Mouse (Mus musculus): ENCODE results near the gene Snx4. TPM values are rescaled to one million over a fixed set of nuclear protein-coding genes. Genes with fewer than 3 reads are reported as not detected.

Snx4 gene
- polyA plus RNA-seq, 1 experiment from 2014 or later = 21.8 TPM

- no peak overlapping the region for H3K27ac ChIP-seq (replicated peaks)
- 47% methylated on average over 3 of the region's 3 CpGs for WGBS (ENCODE audit: insufficient replicate concordance)
- H3K4me1 ChIP-seq (replicated peaks) = peaks cover 7% of the 10 kb centered on the region; the same call in 1 of the 2 replicates
- no peak overlapping the region for H3K9ac ChIP-seq
- no peak overlapping the region for H3K4me3 ChIP-seq (replicated peaks)
- ATAC-seq (ENCODE audit: insufficient read depth) = no peak
- no peaks in the 10 kb centered on the region for H3K9me3 ChIP-seq (replicated peaks)
- no peaks in the 10 kb centered on the region for H3K27me3 ChIP-seq
- no peaks in the 10 kb centered on the region for H3K36me3 ChIP-seq (replicated peaks)
- H3K4me2 ChIP-seq = no peak overlapping the region
Observed at GRCm38 (mm10) chr16:33317646-33318045, 66.4 kb downstream of the Snx4 start.

- Histone ChIP-seq H3K4me3 (replicated peaks) (no peak overlapping the region), H3K9ac (no peak overlapping the region), H3K27me3 (no peaks in the 10 kb centered on the region), H3K4me2 (no peak overlapping the region), H3K4me1 (replicated peaks) (peaks cover 7% of the 10 kb centered on the region; the same call in 1 of the 2 replicates), H3K36me3 (replicated peaks) (no peaks in the 10 kb centered on the region), H3K9me3 (replicated peaks) (no peaks in the 10 kb centered on the region), H3K27ac (replicated peaks) (no peak overlapping the region)
- 72% methylated on average over 7 of the region's 7 CpGs for WGBS (ENCODE audit: insufficient replicate concordance)
- ATAC-seq (ENCODE audit: insufficient read depth) = no peak
Observed at GRCm38 (mm10) chr16:33318059-33318458, 66.8 kb downstream of the Snx4 start.

GRCm38 (mm10) chr16:33325704-33326455 lies 74.6 kb downstream of the Snx4 start:
- no peak for ATAC-seq (ENCODE audit: insufficient read depth)

GRCm38 (mm10) chr16:33326589-33326988 lies 75.3 kb downstream of the Snx4 start:
- no peak for ATAC-seq (ENCODE audit: insufficient read depth)
- H3K4me3 ChIP-seq (replicated peaks) = no peak overlapping the region
- no peaks in the 10 kb centered on the region for H3K9me3 ChIP-seq (replicated peaks)
- no peaks in the 10 kb centered on the region for H3K36me3 ChIP-seq (replicated peaks)
- no peak overlapping the region for H3K9ac ChIP-seq
- no peak overlapping the region for H3K4me2 ChIP-seq
- H3K27me3 ChIP-seq = no peaks in the 10 kb centered on the region
- no peaks in the 10 kb centered on the region for H3K4me1 ChIP-seq (replicated peaks)
- WGBS (ENCODE audit: insufficient replicate concordance) = 74% methylated on average over 9 of the region's 9 CpGs
- no peak overlapping the region for H3K27ac ChIP-seq (replicated peaks)

More at GRCm38 (mm10) chr16:33325704-33326455, 74.6 kb downstream of the Snx4 start:
- H3K4me2 ChIP-seq = no peak overlapping the region
- no peak overlapping the region for H3K9ac ChIP-seq
- H3K4me1 ChIP-seq (replicated peaks) = no peaks in the 10 kb centered on the region
- H3K27me3 ChIP-seq = no peaks in the 10 kb centered on the region
- 64% methylated on average over 12 of the region's 12 CpGs for WGBS (ENCODE audit: insufficient replicate concordance)
- no peaks in the 10 kb centered on the region for H3K36me3 ChIP-seq (replicated peaks)
- H3K27ac ChIP-seq (replicated peaks) = no peak overlapping the region
- no peaks in the 10 kb centered on the region for H3K9me3 ChIP-seq (replicated peaks)
- H3K4me3 ChIP-seq (replicated peaks) = no peak overlapping the region

GRCm38 (mm10) chr16:33327101-33327500 lies 75.9 kb downstream of the Snx4 start:
- no peak overlapping the region for H3K9ac ChIP-seq
- H3K4me1 ChIP-seq (replicated peaks) = no peaks in the 10 kb centered on the region
- no peak overlapping the region for H3K27ac ChIP-seq (replicated peaks)
- H3K9me3 ChIP-seq (replicated peaks) = no peaks in the 10 kb centered on the region
- H3K4me2 ChIP-seq = no peak overlapping the region
- ATAC-seq (ENCODE audit: insufficient read depth) = no peak
- WGBS (ENCODE audit: insufficient replicate concordance) = 74% methylated on average over 9 of the region's 9 CpGs
- H3K36me3 ChIP-seq (replicated peaks) = no peaks in the 10 kb centered on the region
- no peaks in the 10 kb centered on the region for H3K27me3 ChIP-seq
- H3K4me3 ChIP-seq (replicated peaks) = no peak overlapping the region

GRCm38 (mm10) chr16:33333015-33333414 lies 81.8 kb downstream of the Snx4 start:
- Histone ChIP-seq H3K4me2 (no peak overlapping the region), H3K9ac (no peak overlapping the region), H3K4me1 (replicated peaks) (peaks cover 4% of the 10 kb centered on the region; the same call in 1 of the 2 replicates), H3K9me3 (replicated peaks) (no peaks in the 10 kb centered on the region), H3K27ac (replicated peaks) (no peak overlapping the region), H3K27me3 (no peaks in the 10 kb centered on the region), H3K4me3 (replicated peaks) (no peak overlapping the region), H3K36me3 (replicated peaks) (no peaks in the 10 kb centered on the region)
- WGBS (ENCODE audit: insufficient replicate concordance) = 65% methylated on average over 14 of the region's 14 CpGs
- ATAC-seq (ENCODE audit: insufficient read depth) = no peak

- no peaks in the 10 kb centered on the region for H3K36me3 ChIP-seq (replicated peaks)
- no peak overlapping the region for H3K4me2 ChIP-seq
- ATAC-seq (ENCODE audit: insufficient read depth) = no peak
- 23% methylated on average over 8 of the region's 8 CpGs for WGBS (ENCODE audit: insufficient replicate concordance)
- H3K4me3 ChIP-seq (replicated peaks) = no peak overlapping the region
- H3K9ac ChIP-seq = no peak overlapping the region
- no peaks in the 10 kb centered on the region for H3K9me3 ChIP-seq (replicated peaks)
- H3K27ac ChIP-seq (replicated peaks) = no peak overlapping the region
- H3K4me1 ChIP-seq (replicated peaks) = peaks cover 18% of the 10 kb centered on the region
- H3K27me3 ChIP-seq = no peaks in the 10 kb centered on the region
Observed at GRCm38 (mm10) chr16:33337177-33337576, 85.9 kb downstream of the Snx4 start.

GRCm38 (mm10) chr16:33337681-33338080 lies 86.4 kb downstream of the Snx4 start:
- H3K4me1 ChIP-seq (replicated peaks) = peaks cover 20% of the 10 kb centered on the region
- H3K36me3 ChIP-seq (replicated peaks) = no peaks in the 10 kb centered on the region
- no peaks in the 10 kb centered on the region for H3K9me3 ChIP-seq (replicated peaks)
- no peak overlapping the region for H3K4me2 ChIP-seq
- no peak overlapping the region for H3K27ac ChIP-seq (replicated peaks)
- ATAC-seq (ENCODE audit: insufficient read depth) = no peak
- 63% methylated on average over 10 of the region's 10 CpGs for WGBS (ENCODE audit: insufficient replicate concordance)
- H3K9ac ChIP-seq = no peak overlapping the region
- H3K27me3 ChIP-seq = no peaks in the 10 kb centered on the region
- H3K4me3 ChIP-seq (replicated peaks) = no peak overlapping the region

- Histone ChIP-seq H3K9ac (no peak overlapping the region), H3K9me3 (replicated peaks) (no peaks in the 10 kb centered on the region), H3K27ac (replicated peaks) (no peak overlapping the region; the same call in 1 of the 2 replicates), H3K4me2 (no peak overlapping the region), H3K4me3 (replicated peaks) (no peak overlapping the region), H3K4me1 (replicated peaks) (peaks cover 25% of the 10 kb centered on the region), H3K27me3 (no peaks in the 10 kb centered on the region), H3K36me3 (replicated peaks) (no peaks in the 10 kb centered on the region)
- 41% methylated on average over 4 of the region's 4 CpGs for WGBS (ENCODE audit: insufficient replicate concordance)
- 0 out of 2 replicates have a peak, but pooled peaks have one; percentile 40 for ATAC-seq (ENCODE audit: insufficient read depth)
Observed at GRCm38 (mm10) chr16:33338492-33338891, 87.2 kb downstream of the Snx4 start.

- no peak for ATAC-seq (ENCODE audit: insufficient read depth)
- WGBS (ENCODE audit: insufficient replicate concordance) = 54% methylated on average over 2 of the region's 2 CpGs
- no peaks in the 10 kb centered on the region for H3K36me3 ChIP-seq (replicated peaks)
- no peaks in the 10 kb centered on the region for H3K9me3 ChIP-seq (replicated peaks)
- H3K27ac ChIP-seq (replicated peaks) = peak overlapping the region; percentile 38; the same call in 1 of the 2 replicates
- no peaks in the 10 kb centered on the region for H3K27me3 ChIP-seq
- peaks cover 25% of the 10 kb centered on the region for H3K4me1 ChIP-seq (replicated peaks)
- H3K9ac ChIP-seq = no peak overlapping the region
- no peak overlapping the region for H3K4me2 ChIP-seq
- no peak overlapping the region for H3K4me3 ChIP-seq (replicated peaks)
Observed at GRCm38 (mm10) chr16:33339476-33339875, 88.2 kb downstream of the Snx4 start.

GRCm38 (mm10) chr16:33342356-33342755 lies 91.1 kb downstream of the Snx4 start:
- Histone ChIP-seq H3K27ac (replicated peaks) (no peak overlapping the region), H3K9ac (no peak overlapping the region), H3K4me1 (replicated peaks) (peaks cover 22% of the 10 kb centered on the region), H3K4me2 (no peak overlapping the region), H3K27me3 (no peaks in the 10 kb centered on the region), H3K36me3 (replicated peaks) (no peaks in the 10 kb centered on the region), H3K9me3 (replicated peaks) (no peaks in the 10 kb centered on the region), H3K4me3 (replicated peaks) (no peak overlapping the region)
- ATAC-seq (ENCODE audit: insufficient read depth) = no peak
- WGBS (ENCODE audit: insufficient replicate concordance) = 67% methylated on average over 1 of the region's 1 CpGs

GRCm38 (mm10) chr16:33343106-33343505 lies 91.9 kb downstream of the Snx4 start:
- no peak for ATAC-seq (ENCODE audit: insufficient read depth)
- H3K9me3 ChIP-seq (replicated peaks) = no peaks in the 10 kb centered on the region
- no peaks in the 10 kb centered on the region for H3K27me3 ChIP-seq
- H3K27ac ChIP-seq (replicated peaks) = no peak overlapping the region
- peaks cover 21% of the 10 kb centered on the region for H3K4me1 ChIP-seq (replicated peaks)
- 72% methylated on average over 5 of the region's 5 CpGs for WGBS (ENCODE audit: insufficient replicate concordance)
- H3K36me3 ChIP-seq (replicated peaks) = no peaks in the 10 kb centered on the region
- H3K4me2 ChIP-seq = no peak overlapping the region
- no peak overlapping the region for H3K4me3 ChIP-seq (replicated peaks)
- no peak overlapping the region for H3K9ac ChIP-seq

Measured in liver, embryonic 15.5 days (tissue).